Mouse (Mus musculus): ENCODE measurements around the gene Ap4e1. TPM values are rescaled to one million over a fixed set of nuclear protein-coding genes. Genes with fewer than 3 reads are reported as not detected.

The Ap4e1 gene
- polyA plus RNA-seq (2012; rRNA removed) = 1.3 and 2.3 TPM in 2 replicates

GRCm38 (mm10) chr2:127008469-127008998 lies at the start of gene Ap4e1:
Gene Ap4e1 (plus strand): TSS chr2:127008717.
- under 1% methylated on average over 39 of the region's 40 CpGs for WGBS
- peak; percentile 81 for DNase-seq (ENCODE audit: low read depth, low spot score)

GRCm38 (mm10) chr2:126961696-126962095 lies 46.8 kb upstream of the Ap4e1 start:
- 33% methylated on average over 2 of the region's 2 CpGs for WGBS
- no peak for DNase-seq (ENCODE audit: low read depth, low spot score)

DNA sequence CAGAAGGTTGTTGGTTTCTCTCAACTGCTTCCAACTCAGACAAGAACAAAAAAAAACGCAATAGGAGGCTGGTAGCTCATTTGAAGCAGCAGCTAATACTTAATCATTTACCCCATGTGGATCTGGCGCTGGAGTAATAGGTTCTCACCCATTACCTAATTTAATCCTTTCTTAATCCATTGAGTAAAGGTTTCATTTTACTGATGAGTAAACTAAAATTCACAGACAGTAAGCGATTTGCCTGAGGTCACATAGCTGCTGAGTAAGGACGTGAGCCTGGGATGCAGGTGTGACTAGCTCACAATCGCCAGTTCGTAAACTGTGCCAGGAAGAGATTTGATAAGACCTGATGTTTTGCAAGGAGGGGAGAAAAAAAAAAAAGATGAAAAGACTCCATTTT lies 31.1 kb upstream of the Ap4e1 start:
- 66% methylated on average over 6 of the region's 6 CpGs for WGBS
- DNase-seq (ENCODE audit: low read depth, low spot score) = no peak

GRCm38 (mm10) chr2:126983221-126983620 lies 25.3 kb upstream of the Ap4e1 start:
- WGBS = 75% methylated on average over 4 of the region's 4 CpGs
- no peak for DNase-seq (ENCODE audit: low read depth, low spot score)

DNA sequence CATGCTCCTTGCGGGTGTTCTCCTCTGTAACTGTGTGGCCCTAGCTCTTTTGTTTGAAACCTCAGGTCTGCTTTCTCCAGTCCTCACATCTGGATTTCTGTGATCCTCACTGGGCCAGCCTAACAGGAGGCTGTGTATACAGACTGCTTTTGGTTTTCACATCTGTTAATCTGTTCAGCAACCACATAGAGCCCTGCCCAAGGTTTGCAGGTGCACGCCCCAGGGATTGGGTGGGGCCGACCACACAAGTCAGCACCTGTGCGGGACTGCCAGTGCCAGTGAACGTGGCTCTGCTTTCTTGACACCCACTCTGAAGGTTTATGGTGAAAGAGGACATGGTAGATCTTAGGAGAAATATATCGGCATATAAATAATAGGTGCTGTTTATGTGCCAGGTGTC lies 18.6 kb upstream of the Ap4e1 start:
- WGBS = 29% methylated on average over 6 of the region's 6 CpGs
- no peak for DNase-seq (ENCODE audit: low read depth, low spot score)

DNA sequence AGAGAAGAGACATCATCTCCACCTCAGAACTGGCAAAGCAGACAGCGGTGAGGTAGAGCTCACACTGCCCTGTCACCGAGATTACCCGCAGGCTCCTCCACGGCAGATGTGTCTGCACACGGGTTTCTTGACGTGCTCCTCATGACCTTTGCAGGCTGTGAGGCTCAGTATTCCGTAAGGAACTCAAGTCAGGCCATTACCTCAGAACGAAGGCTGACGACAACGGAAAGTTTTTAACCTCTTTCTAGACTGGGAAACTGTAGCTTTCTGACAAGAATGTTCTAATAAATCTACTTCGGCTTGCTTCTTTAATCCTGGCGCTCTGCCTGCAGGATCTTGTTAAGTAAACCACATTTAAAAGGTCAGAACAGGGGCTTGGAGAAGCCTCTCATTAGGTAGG lies 15.8 kb upstream of the Ap4e1 start:
- 67% methylated on average over 12 of the region's 12 CpGs for WGBS

DNA sequence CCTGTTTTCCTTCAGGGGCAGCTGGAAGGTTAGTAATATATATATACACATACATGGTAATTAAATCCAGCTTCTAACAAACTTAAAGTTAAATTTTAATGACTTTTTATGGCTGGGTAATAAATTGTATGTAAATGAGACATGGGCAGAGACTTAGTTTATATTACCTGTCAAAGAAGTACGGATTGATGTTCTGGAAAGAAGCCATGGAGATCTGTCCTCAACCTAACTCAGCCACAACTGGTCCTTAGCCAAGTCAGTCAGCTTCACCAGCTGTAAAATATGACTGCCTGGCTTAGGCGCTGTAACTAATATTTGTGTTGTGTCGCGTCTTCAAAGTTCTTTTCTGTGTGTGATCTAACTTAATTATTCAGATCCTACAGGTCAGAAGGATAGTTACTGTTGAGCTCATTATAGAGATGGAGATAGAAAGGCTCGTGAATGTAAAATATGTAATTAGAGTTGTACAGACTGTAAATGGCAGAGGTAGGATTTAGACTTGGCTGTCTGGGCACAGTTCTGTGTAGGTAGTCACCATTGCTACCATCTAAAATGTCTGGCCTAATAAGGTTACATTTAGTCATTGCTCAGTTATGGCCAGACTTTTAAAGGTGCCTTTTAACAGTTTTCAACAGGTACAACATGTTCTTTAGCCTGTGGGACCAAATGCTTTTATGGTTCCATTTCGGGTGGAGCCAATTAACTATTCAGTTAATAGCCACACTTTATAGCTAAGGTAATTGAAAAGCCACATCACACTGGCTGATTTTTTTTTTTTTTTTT lies 13.9 kb upstream of the Ap4e1 start:
- 18% methylated on average over 6 of the region's 6 CpGs for WGBS
- DNase-seq (ENCODE audit: low read depth, low spot score) = peak; percentile 69

More for the DNA sequence above, 15.8 kb upstream of the Ap4e1 start:
- DNase-seq (ENCODE audit: low read depth, low spot score) = no peak

DNA sequence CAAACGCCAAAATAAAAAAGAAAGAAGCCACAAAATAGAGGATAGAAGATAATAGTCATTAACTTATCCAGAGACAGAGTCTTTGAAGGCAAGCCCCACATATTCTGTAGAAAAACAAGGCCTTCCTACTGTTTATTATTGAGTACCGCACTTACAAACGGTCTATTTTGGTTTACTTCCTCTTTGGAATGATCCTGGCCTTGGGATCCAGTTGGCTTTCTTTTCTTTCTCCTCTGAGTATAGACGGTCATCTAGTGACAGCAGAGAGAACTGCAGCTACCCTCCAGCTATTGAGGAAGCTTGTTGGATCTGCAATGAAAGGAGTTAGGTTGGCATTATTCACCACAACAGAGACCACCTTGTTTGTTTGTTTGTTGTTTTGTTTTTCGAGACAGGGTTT lies 11.8 kb upstream of the Ap4e1 start:
- peak; percentile 57 for DNase-seq (ENCODE audit: low read depth, low spot score)
- 8% methylated on average over 5 of the region's 5 CpGs for WGBS

DNA sequence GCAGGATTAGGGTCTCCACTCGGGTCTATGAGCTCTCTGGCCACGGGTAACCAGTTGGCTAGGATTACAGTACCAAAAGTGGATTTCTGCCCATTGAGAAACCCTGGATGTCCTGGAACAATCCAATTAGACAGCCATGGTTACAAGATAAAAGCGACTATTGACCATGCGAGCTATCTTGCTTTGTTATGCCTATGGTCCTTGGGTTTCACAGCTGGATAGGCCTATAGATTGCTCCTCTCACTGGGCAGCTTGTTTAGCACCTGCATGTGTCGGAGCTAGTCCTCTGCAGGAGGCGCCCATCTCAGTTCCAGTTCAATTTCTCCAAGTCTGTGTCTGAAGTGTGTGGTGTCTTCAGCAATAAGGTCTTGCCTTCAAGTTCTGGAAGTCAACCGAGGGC lies 10.3 kb upstream of the Ap4e1 start:
- WGBS = 75% methylated on average over 7 of the region's 7 CpGs
- no peak for DNase-seq (ENCODE audit: low read depth, low spot score)

DNA sequence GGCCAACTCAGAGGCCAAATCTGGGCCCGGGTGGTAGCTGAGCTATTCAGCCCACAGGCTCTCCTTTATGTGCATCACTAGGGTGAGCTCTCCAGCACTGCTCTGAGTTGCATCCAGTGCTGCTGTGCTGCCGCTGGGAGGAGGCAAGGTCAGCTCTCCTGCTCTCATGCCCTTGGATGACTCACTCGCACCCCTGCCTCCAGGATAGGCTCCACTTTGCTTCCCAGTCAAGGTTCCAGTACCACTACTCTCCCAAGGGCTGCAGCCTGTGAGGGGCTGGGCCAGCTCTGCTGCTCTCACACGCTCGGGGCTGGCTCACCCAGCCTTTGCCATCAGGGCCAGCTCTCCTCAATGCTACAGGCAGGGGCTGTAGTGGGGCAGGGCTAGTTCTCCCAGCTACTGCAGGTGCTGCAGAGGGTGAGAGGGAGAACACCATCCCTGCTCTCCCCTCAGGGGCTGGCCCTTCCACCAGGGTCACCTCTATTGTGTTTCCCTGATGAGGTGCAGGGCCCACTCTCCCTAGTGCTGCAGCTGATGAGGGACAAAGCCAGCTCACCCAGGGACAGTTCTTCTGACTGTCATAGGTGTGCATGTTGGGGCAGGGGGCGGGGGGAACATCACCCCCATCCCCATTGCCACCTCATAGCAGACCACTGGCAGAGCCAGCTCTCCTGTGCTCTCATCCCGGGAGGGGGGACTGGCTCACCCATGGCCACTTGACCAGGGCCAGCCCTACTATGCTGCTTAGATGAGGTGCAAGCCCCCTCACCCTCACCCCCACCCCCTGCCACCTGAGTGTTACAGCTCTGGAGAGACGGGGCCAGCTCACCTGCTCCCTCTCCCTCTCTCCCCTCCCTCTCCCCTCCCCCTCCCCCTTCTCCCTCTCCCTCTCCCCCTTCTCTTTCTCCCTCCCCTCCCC lies 7.9 kb upstream of the Ap4e1 start:
- WGBS = 83% methylated on average over 8 of the region's 8 CpGs

GRCm38 (mm10) chr2:127004046-127004445 lies 4.5 kb upstream of the Ap4e1 start:
- 88% methylated on average over 7 of the region's 7 CpGs for WGBS
- DNase-seq (ENCODE audit: low read depth, low spot score) = no peak

More for the DNA sequence above, 7.9 kb upstream of the Ap4e1 start:
- no peak for DNase-seq (ENCODE audit: low read depth, low spot score)

GRCm38 (mm10) chr2:127006634-127007370 lies 1.7 kb upstream of the Ap4e1 start:
- 32% methylated on average over 12 of the region's 12 CpGs for WGBS
- DNase-seq (ENCODE audit: low read depth, low spot score) = no peak

DNA sequence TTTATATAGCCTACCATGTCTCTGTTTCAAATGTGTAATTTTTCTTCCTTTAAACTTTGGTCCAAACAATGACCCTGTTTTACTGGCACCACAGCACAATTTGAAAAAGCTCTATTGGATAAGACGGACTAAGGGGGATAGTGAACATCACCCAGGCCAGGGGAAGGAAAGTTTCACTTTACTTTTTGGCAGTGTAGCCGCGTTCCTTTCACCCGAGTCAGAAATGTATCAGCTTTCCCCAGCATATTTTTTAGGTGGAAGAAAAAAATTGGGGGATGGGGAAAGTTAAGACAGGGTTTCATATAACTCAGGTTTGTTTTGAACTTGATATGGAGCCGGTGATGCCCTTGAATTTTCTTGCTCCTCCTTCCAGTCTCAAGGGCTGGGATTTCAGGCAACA lies 1.0 kb upstream of the Ap4e1 start:
- 75% methylated on average over 5 of the region's 5 CpGs for WGBS
- DNase-seq (ENCODE audit: low read depth, low spot score) = no peak

GRCm38 (mm10) chr2:127035006-127035605 lies 26.6 kb downstream of the Ap4e1 start:
- no peak for DNase-seq (ENCODE audit: low read depth, low spot score)
- 94% methylated on average over 9 of the region's 9 CpGs for WGBS

DNA sequence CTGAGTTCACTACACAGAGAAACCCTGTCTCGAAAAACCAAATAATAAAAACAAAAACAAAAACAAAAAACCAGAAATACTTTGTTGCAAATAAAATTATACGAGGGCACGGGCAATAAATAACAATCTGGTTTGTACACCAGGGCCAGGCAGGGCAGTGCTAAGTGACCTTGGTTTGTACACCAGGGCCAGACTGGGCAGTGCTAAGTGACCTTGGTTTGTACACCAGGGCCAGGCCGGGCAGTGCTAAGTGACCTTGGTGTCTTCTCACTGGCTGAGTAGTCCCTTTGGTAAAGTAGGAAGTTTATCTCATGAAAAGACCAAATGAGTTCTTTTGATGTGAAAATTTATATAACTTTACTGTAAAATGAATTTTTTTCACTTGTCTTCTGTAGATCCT lies 28.8 kb downstream of the Ap4e1 start:
- DNase-seq (ENCODE audit: low read depth, low spot score) = no peak
- 82% methylated on average over 4 of the region's 4 CpGs for WGBS

DNA sequence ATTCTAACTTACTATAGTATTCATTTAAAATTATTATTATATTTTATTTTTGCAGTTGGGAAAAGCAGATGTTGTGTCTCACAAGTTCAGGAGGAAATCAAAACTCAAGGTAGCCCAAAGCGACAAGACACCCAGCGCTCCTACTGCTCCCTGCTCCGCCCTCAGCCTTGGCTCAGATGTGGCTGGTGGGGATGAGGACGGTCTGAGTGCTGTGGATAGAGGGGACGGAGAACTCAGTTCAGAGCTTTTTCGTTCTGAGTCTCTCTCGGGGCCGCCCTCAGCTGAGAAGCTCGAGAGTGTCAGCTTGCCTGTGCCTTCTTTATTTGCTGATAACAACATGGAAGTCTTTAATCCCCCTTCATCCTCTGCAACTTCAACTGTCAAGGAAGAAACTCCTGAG lies 53.0 kb downstream of the Ap4e1 start:
- whole genome bisulfite sequencing = 93% methylated on average over 9 of the region's 9 CpGs
- no peak for DNase-seq (ENCODE audit: low read depth, low spot score)

DNA sequence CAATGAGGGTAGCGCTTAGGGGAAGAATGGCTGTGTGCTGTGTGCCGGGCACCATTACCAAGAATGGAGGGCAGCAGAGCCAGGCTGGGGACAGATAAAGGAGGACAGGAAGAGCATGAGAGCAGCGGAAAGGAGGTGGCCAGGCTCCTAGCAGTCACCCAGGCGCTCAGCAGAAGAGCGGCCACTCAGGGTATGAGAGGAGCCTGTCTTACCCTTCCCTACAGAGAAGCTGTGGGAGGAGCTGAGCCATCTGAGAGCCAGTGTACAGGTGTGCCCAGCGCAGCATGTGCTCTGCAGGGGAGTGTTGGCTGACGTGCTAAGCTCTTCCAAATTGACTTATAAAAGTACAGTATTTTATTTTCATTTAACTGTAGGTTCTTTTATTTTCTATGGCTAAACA lies 60.3 kb downstream of the Ap4e1 start:
- DNase-seq (ENCODE audit: low read depth, low spot score) = no peak

GRCm38 (mm10) chr2:127069781-127070434 lies 61.4 kb downstream of the Ap4e1 start:
- 12% methylated on average over 11 of the region's 11 CpGs for WGBS
- DNase-seq (ENCODE audit: low read depth, low spot score) = no peak

More for the DNA sequence above, 60.3 kb downstream of the Ap4e1 start:
- 92% methylated on average over 7 of the region's 7 CpGs for WGBS

GRCm38 (mm10) chr2:127070435-127070841 lies 61.9 kb downstream of the Ap4e1 start, which contains the start of gene Blvra:
Gene Blvra (plus strand): TSS chr2:127070665.
- under 1% methylated on average over 32 of the region's 32 CpGs for WGBS
- peak; percentile 81 for DNase-seq (ENCODE audit: low read depth, low spot score)
